Mouse (Mus musculus): Measurements from ENCODE around the gene Slc5a1.

Slc5a1 gene

GRCm38 (mm10) chr5:33104025-33104481, at the start of gene Slc5a1:
Gene Slc5a1, plus strand, starts transcription at chr5:33104219.
- peak; percentile 74 for DNase-seq

- DNase-seq, result peak; percentile 62
Measured at GRCm38 (mm10) chr5:33056126-33056765, 47.8 kb upstream of the Slc5a1 start.

- peak; percentile 29 for DNase-seq
Measured at GRCm38 (mm10) chr5:33070071-33070470, 33.9 kb upstream of the Slc5a1 start.

- DNase-seq, result peak; percentile 14
Measured at GRCm38 (mm10) chr5:33076490-33077191, 27.4 kb upstream of the Slc5a1 start.

- peak; percentile 77 for DNase-seq
Measured at GRCm38 (mm10) chr5:33082896-33083295, 21.1 kb upstream of the Slc5a1 start.

- DNase-seq, result no peak
Measured at GRCm38 (mm10) chr5:33084599-33084998, 19.4 kb upstream of the Slc5a1 start.

GRCm38 (mm10) chr5:33091342-33091741, 12.7 kb upstream of the Slc5a1 start:
- DNase-seq, result peak; percentile 42

- peak; percentile 33 for DNase-seq
Measured at GRCm38 (mm10) chr5:33095315-33095714, 8.7 kb upstream of the Slc5a1 start.

- DNase-seq, result peak; percentile 34
Measured at GRCm38 (mm10) chr5:33102369-33103055, 1.5 kb upstream of the Slc5a1 start.

GRCm38 (mm10) chr5:33104876-33105275, 857 bp downstream of the Slc5a1 start:
- peak; percentile 68 for DNase-seq

GRCm38 (mm10) chr5:33105660-33106059, 1.6 kb downstream of the Slc5a1 start:
- no peak for DNase-seq

- peak; percentile 48 for DNase-seq
Measured at GRCm38 (mm10) chr5:33107056-33107455, 3.0 kb downstream of the Slc5a1 start.

GRCm38 (mm10) chr5:33107778-33108405, 3.9 kb downstream of the Slc5a1 start:
- peak; percentile 34 for DNase-seq

GRCm38 (mm10) chr5:33121871-33122315, 17.9 kb downstream of the Slc5a1 start:
- DNase-seq, result peak; percentile 71

- DNase-seq, result no peak
Measured at GRCm38 (mm10) chr5:33123658-33124057, 19.6 kb downstream of the Slc5a1 start.

- DNase-seq, result no peak
Measured at GRCm38 (mm10) chr5:33125318-33125717, 21.3 kb downstream of the Slc5a1 start.

GRCm38 (mm10) chr5:33134132-33134531, 30.1 kb downstream of the Slc5a1 start:
- no peak for DNase-seq

- DNase-seq, result no peak
Measured at GRCm38 (mm10) chr5:33135611-33136010, 31.6 kb downstream of the Slc5a1 start.

GRCm38 (mm10) chr5:33142790-33143455, 38.9 kb downstream of the Slc5a1 start:
- DNase-seq, result no peak

GRCm38 (mm10) chr5:33144025-33144424, 40.0 kb downstream of the Slc5a1 start:
- no peak for DNase-seq

GRCm38 (mm10) chr5:33146837-33147236, 42.8 kb downstream of the Slc5a1 start:
- peak; percentile 87 for DNase-seq

- DNase-seq, result peak; percentile 89
Measured at GRCm38 (mm10) chr5:33147691-33148090, 43.7 kb downstream of the Slc5a1 start.

- DNase-seq, result peak; percentile 79
Measured at GRCm38 (mm10) chr5:33193567-33193966, 89.5 kb downstream of the Slc5a1 start.

All from heart, adult 11 months (tissue).